8 mouse cellular contexts compared by ENCODE assay signal in genomic region chr13:119409330-119409707, GRCm38 (mm10). TPM values are rescaled to one million over a fixed set of nuclear protein-coding genes. Genes with fewer than 3 reads are reported as not detected.
DNase-seq lines count a peak whose midpoint lies in the region; ATAC-seq and TF ChIP-seq lines count a peak whose summit lies in the region.

No protein-coding gene starts in this region.

- TF ChIP-seq POLR2A in bone marrow macrophage, adult 2 months (IDR thresholded peaks at IDR 0.05; ENCODE audit: borderline replicate concordance, low read depth, low read length), result no peak

- peak overlapping the region; percentile 77 for H3K4me2 ChIP-seq in forebrain, embryonic 14.5 days (ENCODE audit: low read length)
- H3K4me2 ChIP-seq in limb, embryonic 13.5 days (replicated peaks), result peak overlapping the region; percentile 73
- peak overlapping the region; percentile 66 for H3K4me2 ChIP-seq in midbrain, embryonic 11.5 days

- no peaks in the 10 kb centered on the region; the same call in 1 of the 2 replicates for H3K36me3 ChIP-seq in erythroblast, embryonic 14.5 days (ENCODE audit: control insufficient read depth)
- H3K36me3 ChIP-seq in forebrain, embryonic 14.5 days (ENCODE audit: control insufficient read depth, insufficient read depth, low read length), result 0 out of 2 replicates have a peak, but pooled peaks cover 2% of the 10 kb centered on the region
- H3K36me3 ChIP-seq in limb, embryonic 13.5 days, result peaks cover 3% of the 10 kb centered on the region
- H3K36me3 ChIP-seq in midbrain, embryonic 11.5 days (ENCODE audit: control insufficient read depth, insufficient read depth, low read length), result peaks cover 2% of the 10 kb centered on the region; the same call in 1 of the 2 replicates

- H3K9ac ChIP-seq in forebrain, embryonic 14.5 days (ENCODE audit: low read length), result peak overlapping the region; percentile 85
- H3K9ac ChIP-seq in limb, embryonic 13.5 days, result peak overlapping the region; percentile 86
- H3K9ac ChIP-seq in midbrain, embryonic 11.5 days (ENCODE audit: low read length), result peak overlapping the region; percentile 87

- ATAC-seq in erythroblast, adult 5-6 weeks (replicated peaks; ENCODE audit: low FRiP score, poor library complexity, severe bottlenecking), result no peak
- ATAC-seq in forebrain, embryonic 14.5 days, result peak; percentile 32; the same call in 1 of the 2 replicates
- peak; percentile 84 for ATAC-seq in limb, embryonic 13.5 days (ENCODE audit: low FRiP score, low read depth)
- peak; percentile 66 for ATAC-seq in midbrain, embryonic 11.5 days (ENCODE audit: low FRiP score)

- WGBS in forebrain, embryonic 14.5 days, result under 1% methylated on average over 13 of the region's 13 CpGs
- 0% methylated on average over 13 of the region's 13 CpGs for WGBS in limb, embryonic 13.5 days
- under 1% methylated on average over 13 of the region's 13 CpGs for WGBS in midbrain, embryonic 11.5 days

- peak overlapping the region; percentile 78 for H3K27ac ChIP-seq in bone marrow macrophage, adult 2 months (ENCODE audit: insufficient read depth, low read depth, low read length)
- peak overlapping the region; percentile 93 for H3K27ac ChIP-seq in forebrain, embryonic 14.5 days (ENCODE audit: low read depth, low read length)
- H3K27ac ChIP-seq in limb, embryonic 13.5 days, result peak overlapping the region; percentile 97
- peak overlapping the region; percentile 86 for H3K27ac ChIP-seq in midbrain, embryonic 11.5 days (ENCODE audit: low read depth, low read length)

- peaks cover 17% of the 10 kb centered on the region for H3K4me1 ChIP-seq in erythroblast, embryonic 14.5 days (ENCODE audit: control insufficient read depth)
- peaks cover 6% of the 10 kb centered on the region for H3K4me1 ChIP-seq in bone marrow macrophage, adult 2 months (ENCODE audit: control insufficient read depth, insufficient read depth, low read length)
- H3K4me1 ChIP-seq in forebrain, embryonic 14.5 days (ENCODE audit: control insufficient read depth, insufficient read depth, low read length), result peaks cover 11% of the 10 kb centered on the region
- H3K4me1 ChIP-seq in limb, embryonic 13.5 days, result peaks cover 27% of the 10 kb centered on the region
- peaks cover 15% of the 10 kb centered on the region for H3K4me1 ChIP-seq in midbrain, embryonic 11.5 days (ENCODE audit: control insufficient read depth, insufficient read depth, low read length)

- TF ChIP-seq CTCF in bone marrow macrophage, adult 2 months (IDR thresholded peaks at IDR 0.05; ENCODE audit: low read depth, low read length), result no peak

- DNase-seq in forebrain, embryonic 14.5 days (ENCODE audit: low spot score), result no peak
- DNase-seq in heart, postnatal 4 days, result peak; percentile 89
- no peak for DNase-seq in midbrain, embryonic 11.5 days (ENCODE audit: low spot score, missing footprints)
- peak; percentile 41 for DNase-seq in thymus, postnatal 14 days

- no peaks in the 10 kb centered on the region for H3K27me3 ChIP-seq in erythroblast, embryonic 14.5 days (ENCODE audit: control insufficient read depth)
- H3K27me3 ChIP-seq in forebrain, embryonic 14.5 days (replicated peaks; ENCODE audit: control insufficient read depth, insufficient read depth, low read length), result no peaks in the 10 kb centered on the region
- no peaks in the 10 kb centered on the region for H3K27me3 ChIP-seq in limb, embryonic 13.5 days
- H3K27me3 ChIP-seq in midbrain, embryonic 11.5 days (ENCODE audit: control insufficient read depth, insufficient read depth, low read length), result no peaks in the 10 kb centered on the region

- H3K4me3 ChIP-seq in erythroblast, embryonic 14.5 days (replicated peaks), result peak overlapping the region; percentile 70
- peak overlapping the region; percentile 100 for H3K4me3 ChIP-seq in bone marrow macrophage, adult 2 months (ENCODE audit: insufficient read depth, low read length)
- H3K4me3 ChIP-seq in forebrain, embryonic 14.5 days (ENCODE audit: low read depth, low read length), result peak overlapping the region; percentile 77
- H3K4me3 ChIP-seq in limb, embryonic 13.5 days, result peak overlapping the region; percentile 88
- peak overlapping the region; percentile 77 for H3K4me3 ChIP-seq in midbrain, embryonic 11.5 days (ENCODE audit: low read depth, low read length)

- H3K9me3 ChIP-seq in erythroblast, embryonic 14.5 days (ENCODE audit: control insufficient read depth, low read length), result no peaks in the 10 kb centered on the region
- H3K9me3 ChIP-seq in forebrain, embryonic 14.5 days (replicated peaks; ENCODE audit: control insufficient read depth, low read length), result no peaks in the 10 kb centered on the region
- H3K9me3 ChIP-seq in limb, embryonic 13.5 days, result no peaks in the 10 kb centered on the region
- H3K9me3 ChIP-seq in midbrain, embryonic 11.5 days (ENCODE audit: control insufficient read depth, low read length), result no peaks in the 10 kb centered on the region

RNA-seq across cellular contexts. Expression of gene Paip1, which starts 19.1 kb away (rescaled TPM):
- polyA plus RNA-seq in erythroblast, embryonic 14.5 days (2012), result 0.77 and 0.81 TPM in 2 replicates
- total RNA-seq in erythroblast, adult 5-6 weeks (2015; ENCODE audit: low replicate concordance), result 16.9 and 24.4 TPM in 2 replicates
- 17.8 and 29.8 TPM in 2 replicates for total RNA-seq in erythroblast, adult 5-6 weeks (2017; ENCODE audit: low replicate concordance)
- polyA plus RNA-seq in bone marrow macrophage, adult 2 months (2012; ENCODE audit: insufficient read depth, insufficient read length, missing spikeins), result 132 and 141 TPM in 2 replicates
- 141 and 148 TPM in 2 replicates for polyA plus RNA-seq in forebrain, embryonic 14.5 days (2014; fragmentation: Nextera tagmentation; extraction: Ambion mirVana)
- total RNA-seq in heart, postnatal 4 days (2021), result 100 to 1,000 TPM; 115 to 119 TPM
- polyA plus RNA-seq in limb, embryonic 13.5 days (2015; fragmentation: Nextera tagmentation; extraction: Ambion mirVana), result 94.3 and 100 TPM in 2 replicates
- 153 and 170 TPM in 2 replicates for polyA plus RNA-seq in midbrain, embryonic 11.5 days (2014; fragmentation: Nextera tagmentation; extraction: Ambion mirVana)

RNA-seq across cellular contexts. Expression of gene 4833420G17Rik, which starts 53.2 kb away (rescaled TPM):
- 0.88 and 1.2 TPM in 2 replicates for polyA plus RNA-seq in erythroblast, embryonic 14.5 days (2012)
- total RNA-seq in erythroblast, adult 5-6 weeks (2015; ENCODE audit: low replicate concordance), result 51.3 and 76.9 TPM in 2 replicates
- total RNA-seq in erythroblast, adult 5-6 weeks (2017; ENCODE audit: low replicate concordance), result 59.7 and 71.9 TPM in 2 replicates
- polyA plus RNA-seq in bone marrow macrophage, adult 2 months (2012; ENCODE audit: insufficient read depth, insufficient read length, missing spikeins), result 90.1 and 95.6 TPM in 2 replicates
- polyA plus RNA-seq in forebrain, embryonic 14.5 days (2014; fragmentation: Nextera tagmentation; extraction: Ambion mirVana), result 110 and 125 TPM in 2 replicates
- 10 to 100 TPM; 14.1 to 16.3 TPM for total RNA-seq in heart, postnatal 4 days (2021)
- polyA plus RNA-seq in limb, embryonic 13.5 days (2015; fragmentation: Nextera tagmentation; extraction: Ambion mirVana), result 85.4 and 87.4 TPM in 2 replicates
- polyA plus RNA-seq in midbrain, embryonic 11.5 days (2014; fragmentation: Nextera tagmentation; extraction: Ambion mirVana), result 78.5 and 94.7 TPM in 2 replicates

Comparison
In these comparisons a context has a peak if more than half of its experiments do, and no peak if none do; other contexts are left out.
1. DNase-seq: peak in heart, postnatal 4 days (single experiment) and thymus, postnatal 14 days (single experiment); none in forebrain, embryonic 14.5 days (single experiment) and midbrain, embryonic 11.5 days (single experiment).
2. RNA of gene Paip1, which starts 19.1 kb away (polyA plus RNA-seq): 153 to 170 TPM in midbrain, embryonic 11.5 days, 141 to 148 TPM in forebrain, embryonic 14.5 days, 132 to 141 TPM in bone marrow macrophage, adult 2 months and 94.3 to 100 TPM in limb, embryonic 13.5 days; 0.77 to 0.81 TPM in erythroblast, embryonic 14.5 days; every median in the first group is over 10 times any median in the second.
3. RNA of gene 4833420G17Rik, which starts 53.2 kb away (polyA plus RNA-seq): 110 to 125 TPM in forebrain, embryonic 14.5 days, 90.1 to 95.6 TPM in bone marrow macrophage, adult 2 months, 85.4 to 87.4 TPM in limb, embryonic 13.5 days and 78.5 to 94.7 TPM in midbrain, embryonic 11.5 days; 0.88 to 1.2 TPM in erythroblast, embryonic 14.5 days; every median in the first group is over 10 times any median in the second.
4. Peak in every context shown above with its lines, with median percentiles within 50 percentile points of each other: H3K4me3 ChIP-seq, H3K27ac ChIP-seq, H3K4me2 ChIP-seq and H3K9ac ChIP-seq.